Mouse (Mus musculus) 3134 (cell line): ENCODE data around the gene Map1lc3b.
A peak's percentile ranks its signal among the peaks of the same experiment; 100 is the strongest.

Experiments
- DNase-seq: peaks from one replicate; pipeline ENCODE4 v3.0.0-alpha.2; 2011; ENCODE audit warnings: low spot score; ENCODE audit not compliant: insufficient read length; ENCODE audit errors: extremely low read depth

Gene Map1lc3b

GRCm38 (mm10) chr8:121590203-121591177 lies at the start of gene Map1lc3b:
Map1lc3b (plus strand) TSS chr8:121590361.
- DNase-seq = peak; percentile 94

- no peak for DNase-seq
Measured at GRCm38 (mm10) chr8:121541862-121542261, 48.3 kb upstream of the Map1lc3b start.

- DNase-seq = no peak
Measured at GRCm38 (mm10) chr8:121542901-121543300, 47.3 kb upstream of the Map1lc3b start.

- no peak for DNase-seq
Measured at GRCm38 (mm10) chr8:121544276-121544785, 45.8 kb upstream of the Map1lc3b start, which contains the start of gene 1700018B08Rik. 1700018B08Rik (minus strand) TSS chr8:121544320.

- no peak for DNase-seq
Measured at GRCm38 (mm10) chr8:121544936-121545335, 45.2 kb upstream of the Map1lc3b start.

- DNase-seq = no peak
Measured at GRCm38 (mm10) chr8:121547132-121547531, 43.0 kb upstream of the Map1lc3b start.

- DNase-seq = no peak
Measured at GRCm38 (mm10) chr8:121550056-121550455, 40.1 kb upstream of the Map1lc3b start.

GRCm38 (mm10) chr8:121551065-121551985 lies 38.8 kb upstream of the Map1lc3b start:
- no peak for DNase-seq

- DNase-seq = no peak
Measured at GRCm38 (mm10) chr8:121552506-121552905, 37.7 kb upstream of the Map1lc3b start.

GRCm38 (mm10) chr8:121553831-121554475 lies 36.2 kb upstream of the Map1lc3b start:
- peak; percentile 74 for DNase-seq

GRCm38 (mm10) chr8:121557746-121558145 lies 32.4 kb upstream of the Map1lc3b start:
- DNase-seq = no peak

- no peak for DNase-seq
Measured at GRCm38 (mm10) chr8:121558538-121558937, 31.6 kb upstream of the Map1lc3b start.

GRCm38 (mm10) chr8:121559801-121560200 lies 30.4 kb upstream of the Map1lc3b start:
- no peak for DNase-seq

- no peak for DNase-seq
Measured at GRCm38 (mm10) chr8:121560432-121561100, 29.6 kb upstream of the Map1lc3b start.

GRCm38 (mm10) chr8:121561636-121562345 lies 28.4 kb upstream of the Map1lc3b start:
- DNase-seq = no peak

- DNase-seq = no peak
Measured at GRCm38 (mm10) chr8:121562941-121563351, 27.2 kb upstream of the Map1lc3b start.

GRCm38 (mm10) chr8:121563701-121564100 lies 26.5 kb upstream of the Map1lc3b start:
- no peak for DNase-seq

GRCm38 (mm10) chr8:121568321-121568720 lies 21.8 kb upstream of the Map1lc3b start:
- peak; percentile 56 for DNase-seq

- DNase-seq = peak; percentile 94
Measured at GRCm38 (mm10) chr8:121570335-121570734, 19.8 kb upstream of the Map1lc3b start.
